Comparison of ENCODE assay signal across 17 mouse cellular contexts in the genomic region with DNA sequence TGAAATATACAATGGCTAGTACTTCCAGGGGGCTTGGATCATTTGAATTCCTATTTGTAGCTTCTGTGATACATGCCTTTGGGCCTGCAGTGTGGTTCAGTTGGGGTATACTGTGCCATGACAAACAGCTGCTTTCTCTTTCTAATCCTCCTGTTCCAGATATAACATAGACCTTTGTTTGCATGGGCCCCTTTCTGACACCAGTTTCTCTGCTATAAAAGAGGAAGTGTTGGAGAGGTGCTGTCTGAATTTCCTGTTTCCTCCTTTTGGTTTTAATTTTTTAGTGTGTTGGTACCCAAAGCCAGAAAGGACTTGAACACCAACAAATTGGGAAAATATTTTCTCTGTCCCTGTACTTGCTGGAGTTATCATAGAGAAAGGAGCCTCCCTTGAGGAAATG.
"Had no signal": no experiment of that assay in that cellular context is flagged by ENCODE, and none has a peak within 500 bp of the region (broad histone marks: within the 10 kb centered on the region; RNA-seq: fewer than 3 reads in every experiment).

No protein-coding gene starts in this region.

- H3K4me2 ChIP-seq: kidney, embryonic 15.5 days; liver, embryonic 11.5 days; liver, embryonic 15.5 days; midbrain, embryonic 11.5 days; midbrain, embryonic 15.5 days; neural tube, embryonic 12.5 days had no signal

- H3K9me3 ChIP-seq: kidney, embryonic 15.5 days; limb, embryonic 10.5 days; liver, embryonic 15.5 days; megakaryocyte, embryonic 14.5 days; midbrain, embryonic 15.5 days; neural tube, embryonic 12.5 days had no signal

- ATAC-seq: lung, postnatal 0 days; midbrain, embryonic 15.5 days had no signal

- H3K27me3 ChIP-seq: kidney, embryonic 15.5 days; liver, embryonic 15.5 days; megakaryocyte, embryonic 14.5 days; midbrain, embryonic 15.5 days; neural tube, embryonic 12.5 days had no signal

- H3K36me3 ChIP-seq: kidney, embryonic 15.5 days; limb, embryonic 10.5 days; liver, embryonic 15.5 days; midbrain, embryonic 15.5 days; neural tube, embryonic 12.5 days had no signal

- H3K27ac ChIP-seq: kidney, embryonic 15.5 days; left cerebral cortex, adult 2 months; limb, embryonic 10.5 days; liver, embryonic 15.5 days; midbrain, embryonic 15.5 days; neural tube, embryonic 12.5 days had no signal

- DNase-seq: kidney, adult 18-20 months; kidney, postnatal 14 days; lung, adult 2 months; lung, postnatal 36 days; right cerebral cortex, postnatal 25 days; thymus, adult 18-20 months; thymus, postnatal 25 days had no signal

- H3K4me3 ChIP-seq: kidney, embryonic 15.5 days; left cerebral cortex, adult 2 months; limb, embryonic 10.5 days; liver, embryonic 15.5 days; megakaryocyte, embryonic 14.5 days; midbrain, embryonic 15.5 days; neural tube, embryonic 12.5 days had no signal

- H3K9ac ChIP-seq: kidney, embryonic 15.5 days; liver, embryonic 15.5 days; midbrain, embryonic 15.5 days; neural tube, embryonic 12.5 days had no signal

- H3K4me1 ChIP-seq: kidney, embryonic 15.5 days; limb, embryonic 10.5 days; liver, embryonic 15.5 days; megakaryocyte, embryonic 14.5 days; midbrain, embryonic 15.5 days; neural tube, embryonic 12.5 days had no signal
